Mouse (Mus musculus): Measurements from ENCODE around the gene Apol7c.
"Not testable (repeated sequence)": the region's sequence is repeated elsewhere in the genome, so short reads cannot be mapped to it uniquely, and the experiment has no call there.

Apol7c gene

DNA sequence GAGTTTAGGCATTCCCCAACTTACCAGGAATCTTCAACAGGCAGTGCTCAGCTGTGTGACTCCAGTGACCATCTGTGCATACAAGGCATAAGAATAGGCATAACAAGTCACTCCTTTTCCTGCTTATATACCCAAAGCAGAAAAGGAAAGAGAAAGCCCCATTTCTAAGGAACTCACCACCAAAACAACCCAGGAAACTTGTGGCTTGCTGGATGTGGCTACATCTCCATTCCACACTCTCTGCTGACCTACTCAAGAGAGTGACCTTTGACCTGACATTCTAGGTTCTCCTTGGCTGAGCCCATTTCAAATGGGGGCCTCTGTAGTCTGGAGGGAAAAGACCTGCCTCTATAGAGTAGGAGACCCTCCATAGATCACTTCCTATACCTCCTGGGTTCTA lies at the start of gene Apol7c:
TSS of gene Apol7c (minus strand) at position 101 of the 400 bp plus-strand sequence.
- DNase-seq: no peak

- DNase-seq: peak; percentile 7
Measured at GRCm38 (mm10) chr15:77581681-77582080, 48.6 kb upstream of the Apol7c start.

DNA sequence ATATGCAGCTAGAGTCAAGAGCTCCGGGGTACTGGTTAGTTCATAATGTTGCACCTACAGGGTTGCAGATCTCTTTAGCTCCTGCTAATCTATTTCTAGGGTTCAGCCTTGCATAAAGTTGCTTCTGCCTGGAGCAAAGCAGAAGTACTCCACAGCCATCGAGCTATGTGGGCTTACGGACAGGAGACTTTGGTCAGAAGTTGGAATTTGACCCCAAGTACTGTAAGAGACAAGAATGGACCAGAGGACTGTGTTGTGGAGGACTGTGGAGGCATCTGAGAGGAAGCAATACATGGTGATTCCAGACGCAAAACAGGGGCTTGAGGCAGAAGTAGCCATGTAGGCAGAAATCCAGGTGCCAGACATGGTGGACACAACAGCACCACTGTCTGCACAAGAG lies 46.2 kb upstream of the Apol7c start:
- no peak for DNase-seq

DNA sequence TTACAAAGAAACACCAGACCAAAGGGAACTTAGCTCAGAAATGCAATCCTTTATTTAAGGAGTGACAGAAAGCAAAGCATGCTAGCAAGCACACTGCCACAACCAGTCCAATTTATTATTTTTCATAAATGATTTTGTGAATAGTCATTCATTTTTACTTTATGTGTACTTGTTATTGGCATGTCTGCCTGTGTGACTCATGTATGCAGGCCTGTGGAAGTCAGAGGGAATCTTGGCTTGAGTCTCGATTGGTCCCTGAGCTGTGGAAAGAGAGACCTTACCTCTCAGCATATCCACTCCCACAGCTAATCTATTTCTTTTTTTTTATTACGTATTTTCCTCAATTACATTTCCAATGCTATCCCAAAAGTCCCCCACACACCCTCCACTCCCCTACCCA lies 45.7 kb upstream of the Apol7c start:
- DNase-seq: no peak

- no peak for DNase-seq
Measured at GRCm38 (mm10) chr15:77563219-77563618, 30.1 kb upstream of the Apol7c start.

- no peak for DNase-seq
Measured at GRCm38 (mm10) chr15:77561792-77562191, 28.7 kb upstream of the Apol7c start, which contains the start of gene 1700025B11Rik. TSS of gene 1700025B11Rik (minus strand) at chr15:77561892.

GRCm38 (mm10) chr15:77539221-77539620 lies 6.1 kb upstream of the Apol7c start:
- not testable (repeated sequence) for DNase-seq

DNA sequence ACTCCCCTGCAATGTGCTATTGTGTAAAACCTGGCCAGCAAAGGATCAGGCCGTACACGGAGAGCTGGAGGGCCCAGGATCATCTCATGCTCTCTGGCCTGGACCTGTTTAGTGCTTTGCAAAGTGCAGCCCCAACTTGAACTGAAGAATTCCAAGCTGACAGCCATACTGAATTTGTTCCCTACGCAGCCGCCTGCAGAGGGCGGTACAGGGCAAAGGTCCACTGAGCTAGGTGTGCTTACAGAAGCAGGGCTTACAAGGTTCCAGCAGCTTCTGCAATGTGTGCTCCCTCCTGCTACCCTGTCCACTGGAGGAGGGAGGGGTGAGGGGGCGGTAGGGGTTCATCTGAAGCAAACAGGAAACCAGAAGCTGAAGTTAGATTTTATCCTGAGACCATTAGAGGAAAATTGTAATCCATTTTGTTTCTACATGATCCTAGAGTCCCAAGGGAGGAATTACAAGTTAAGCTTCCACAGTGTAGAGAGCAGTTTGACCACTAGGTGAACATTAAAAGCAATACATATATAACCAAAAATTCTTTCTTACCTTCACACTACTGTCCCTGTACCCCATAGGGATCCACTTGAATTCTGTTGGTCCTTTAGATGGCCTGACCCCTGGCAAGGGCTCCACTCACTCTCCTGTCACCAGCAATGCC lies 9.8 kb downstream of the Apol7c start:
- DNase-seq: peak; percentile 5

DNA sequence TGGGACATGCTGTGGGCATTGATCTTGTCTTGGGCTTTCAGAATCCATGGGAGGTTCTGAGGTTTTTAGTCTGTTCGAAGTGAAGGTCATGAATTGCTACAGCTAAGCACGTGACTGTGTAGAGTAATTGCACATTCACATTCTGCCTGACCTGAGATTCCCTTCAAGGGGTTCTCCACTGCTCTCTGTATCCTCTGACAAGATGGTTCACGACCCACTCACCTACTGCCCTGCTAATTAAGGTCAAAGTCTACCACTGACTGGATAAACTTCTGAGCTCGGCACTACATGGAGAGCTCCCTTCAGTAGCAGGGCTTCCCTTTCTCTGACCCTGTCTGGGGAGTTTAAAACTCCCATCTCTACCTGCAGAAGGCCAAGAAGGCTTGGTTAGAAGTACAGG lies 12.5 kb downstream of the Apol7c start:
- DNase-seq: not testable (repeated sequence)

GRCm38 (mm10) chr15:77507966-77508365 lies 25.1 kb downstream of the Apol7c start, which contains the start of gene Apol11a:
TSS of gene Apol11a (plus strand) at chr15:77508271.
- DNase-seq: not testable (repeated sequence)

- DNase-seq: not testable (repeated sequence)
Measured at GRCm38 (mm10) chr15:77494694-77495093, 38.4 kb downstream of the Apol7c start.

DNA sequence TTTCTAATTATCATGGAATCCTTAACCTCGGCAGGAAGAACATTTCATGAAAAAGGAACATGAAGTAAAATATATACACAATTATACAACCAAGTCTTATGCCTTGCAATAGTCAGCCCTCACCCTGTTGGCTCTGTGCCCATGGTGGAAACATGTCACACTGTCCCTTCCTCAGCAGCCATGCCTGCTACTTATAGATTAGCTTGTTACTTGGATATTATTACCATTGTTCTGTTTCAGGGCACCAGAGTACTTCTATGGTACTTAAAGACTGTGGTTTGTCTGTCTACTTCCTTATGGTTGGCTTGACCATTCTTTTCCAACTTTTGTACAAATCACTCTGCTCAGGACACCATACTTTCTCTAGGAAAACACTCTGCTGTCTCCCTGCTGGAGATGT lies 39.9 kb downstream of the Apol7c start:
- DNase-seq: not testable (repeated sequence)

- DNase-seq: no peak
Measured at GRCm38 (mm10) chr15:77482140-77482794, 50.8 kb downstream of the Apol7c start.

- not testable (repeated sequence) for DNase-seq
Measured at GRCm38 (mm10) chr15:77476693-77477092, 56.4 kb downstream of the Apol7c start, which contains the start of gene Apol10a. TSS of gene Apol10a (plus strand) at chr15:77477047.

Measured in right cerebral cortex, adult 18-20 months (tissue).